Mouse (Mus musculus) gastrocnemius, adult 2 months (tissue): ENCODE measurements around the gene Dido1. TPM values are rescaled to one million over a fixed set of nuclear protein-coding genes. Genes with fewer than 3 reads are reported as not detected.
A peak's percentile ranks its signal among the peaks of the same experiment; 100 is the strongest.

ENCODE experiments used
- DNase-seq: peaks from one replicate; pipeline ENCODE4 v3.0.0; 2022
- H3K27ac ChIP-seq: fragments of 200-600 bp; 2 replicates; pipeline ENCODE4 v1.8.1; 2022; ENCODE audit warnings: mild to moderate bottlenecking
- H3K4me3 ChIP-seq: fragments of 200-600 bp; 2 replicates; pipeline ENCODE4 v1.8.1; 2022; ENCODE audit warnings: mild to moderate bottlenecking, moderate library complexity
- CTCF ChIP-seq: fragments of 200-600 bp; IDR thresholded peaks from 2 replicates; pipeline ENCODE4 v1.8.1; 2022; ENCODE audit warnings: antibody characterized with exemption, mild to moderate bottlenecking, moderate library complexity
- intact Hi-C: fragments of 180-260 bp; cut with DNase I; formaldehyde crosslinking; loops from one replicate; pipeline ENCODE4 v1.15.1; 2025
- total RNA-seq, 2 experiments: library from RNA; stranded (reverse); gene quantifications; 2 replicates each; pipeline ENCODE4 v1.2.3; 2021

Dido1 gene
- total RNA-seq, 2 experiments from 2014 or later = 18.6 to 22.4 TPM

GRCm38 (mm10) chr2:180701053-180701766 is 8.6 kb downstream of the Dido1 start:
- Histone ChIP-seq H3K27ac (peak overlapping the region; percentile 98), H3K4me3 (peak overlapping the region; percentile 95)
- intact Hi-C loops = no loop called here
- DNase-seq = no peak
- no peak for TF ChIP-seq CTCF

GRCm38 (mm10) chr2:180700457-180700856 is 9.3 kb downstream of the Dido1 start:
- H3K27ac ChIP-seq = peak overlapping the region; percentile 98
- no peak for DNase-seq
- peak overlapping the region; percentile 95 for H3K4me3 ChIP-seq
- no peak for TF ChIP-seq CTCF
- intact Hi-C loops = no loop called here

GRCm38 (mm10) chr2:180695176-180695575 is 14.6 kb downstream of the Dido1 start:
- Histone ChIP-seq H3K27ac (peak overlapping the region; percentile 8; the same call in 1 of the 2 replicates), H3K4me3 (no peak overlapping the region)
- intact Hi-C loops = no loop called here
- TF ChIP-seq CTCF = no peak
- no peak for DNase-seq

- intact Hi-C loops = no loop called here
- no peak for DNase-seq
- H3K27ac ChIP-seq = peak overlapping the region; percentile 76
- TF ChIP-seq CTCF = no peak
- peak overlapping the region; percentile 50 for H3K4me3 ChIP-seq
Measured at GRCm38 (mm10) chr2:180692630-180693029, 17.2 kb downstream of the Dido1 start.

GRCm38 (mm10) chr2:180689841-180690240 is 20.0 kb downstream of the Dido1 start:
- no peak for TF ChIP-seq CTCF
- H3K27ac ChIP-seq = 0 out of 2 replicates have a peak overlapping the region, but pooled peaks have one; percentile 16
- DNase-seq = no peak
- intact Hi-C loops = no loop called here
- no peak overlapping the region for H3K4me3 ChIP-seq

- H3K4me3 ChIP-seq = no peak overlapping the region
- intact Hi-C loops = no loop called here
- no peak overlapping the region for H3K27ac ChIP-seq
- no peak for TF ChIP-seq CTCF
- DNase-seq = no peak
Measured at GRCm38 (mm10) chr2:180684031-180684430, 25.8 kb downstream of the Dido1 start.

GRCm38 (mm10) chr2:180683524-180683923 is 26.3 kb downstream of the Dido1 start:
- TF ChIP-seq CTCF = no peak
- intact Hi-C loops = no loop called here
- Histone ChIP-seq H3K4me3 (no peak overlapping the region), H3K27ac (no peak overlapping the region)
- no peak for DNase-seq

GRCm38 (mm10) chr2:180681225-180681624 is 28.6 kb downstream of the Dido1 start:
- no peak for TF ChIP-seq CTCF
- DNase-seq = no peak
- Histone ChIP-seq H3K4me3 (no peak overlapping the region), H3K27ac (no peak overlapping the region)
- intact Hi-C loops = no loop called here

GRCm38 (mm10) chr2:180678609-180679140 is 31.1 kb downstream of the Dido1 start:
- intact Hi-C loops = loop anchor here (1.0 to 2.0 kb wide), 2 partner anchors 32 to 67 kb away; partner anchors contain the start of gene Gid8
- Histone ChIP-seq H3K4me3 (no peak overlapping the region), H3K27ac (no peak overlapping the region)
- peak; percentile 47 for DNase-seq
- peak; percentile 85 for TF ChIP-seq CTCF

GRCm38 (mm10) chr2:180676706-180677105 is 33.1 kb downstream of the Dido1 start:
- intact Hi-C loops = no loop called here
- no peak overlapping the region for H3K27ac ChIP-seq
- DNase-seq = no peak
- no peak overlapping the region for H3K4me3 ChIP-seq
- no peak for TF ChIP-seq CTCF

- H3K27ac ChIP-seq = no peak overlapping the region
Measured at GRCm38 (mm10) chr2:180662008-180662407, 47.8 kb downstream of the Dido1 start.

GRCm38 (mm10) chr2:180660521-180660920 is 49.3 kb downstream of the Dido1 start:
- Histone ChIP-seq H3K4me3 (no peak overlapping the region), H3K27ac (no peak overlapping the region)
- no peak for DNase-seq
- no peak for TF ChIP-seq CTCF
- intact Hi-C loops = no loop called here

More at GRCm38 (mm10) chr2:180662008-180662407, 47.8 kb downstream of the Dido1 start:
- no peak overlapping the region for H3K4me3 ChIP-seq
- intact Hi-C loops = no loop called here
- TF ChIP-seq CTCF = no peak
- DNase-seq = no peak

- H3K27ac ChIP-seq = peak overlapping the region; percentile 20; the same call in 1 of the 2 replicates
- H3K4me3 ChIP-seq = peak overlapping the region; percentile 43
- no peak for DNase-seq
- intact Hi-C loops = no loop called here
- TF ChIP-seq CTCF = no peak
Measured at GRCm38 (mm10) chr2:180659353-180660150, 50.2 kb downstream of the Dido1 start.
